Mouse (Mus musculus) brain, embryonic 14.5 days (tissue): ENCODE measurements at regions not wholly inside any gene's neighbourhood (a gene's known extent, or its start where the extent isn't known, plus 50 kb on each side); places are given as distances from the start of the nearest gene placed in this dataset.
A peak's percentile ranks its signal among the peaks of the same experiment; 100 is the strongest.

Experiments used
- DNase-seq: peaks from one replicate; pipeline ENCODE4 v3.0.0-alpha.2; 2011; ENCODE audit warnings: low read depth
- CTCF ChIP-seq: fragments of 200-500 bp; IDR thresholded peaks from 2 replicates; pipeline ENCODE4 v1.5.1; 2012; ENCODE audit warnings: inconsistent platforms, mild to moderate bottlenecking, moderate library complexity, borderline replicate concordance; ENCODE audit not compliant: insufficient read depth, insufficient read length; ENCODE audit errors: extremely low read depth
- POLR2A ChIP-seq: fragments of 200-500 bp; IDR thresholded peaks from 2 replicates; pipeline ENCODE4 v1.6.1; 2012; ENCODE audit warnings: mild to moderate bottlenecking, inconsistent platforms, borderline replicate concordance; ENCODE audit not compliant: poor library complexity, insufficient read depth, insufficient read length, severe bottlenecking; ENCODE audit errors: extremely low read depth

- DNase-seq, result no peak
- TF ChIP-seq POLR2A, result no peak
- TF ChIP-seq CTCF, result no peak
Measured at GRCm38 (mm10) chr11:20442476-20442875, 100.6 kb upstream of the Sertad2 start.

- peak; percentile 28 for DNase-seq
- TF ChIP-seq POLR2A (no peak), CTCF (no peak)
Measured at GRCm38 (mm10) chr11:20445061-20445902, 97.8 kb upstream of the Sertad2 start.

GRCm38 (mm10) chr11:20445903-20446264, 97.2 kb upstream of the Sertad2 start:
- TF ChIP-seq POLR2A, result no peak
- TF ChIP-seq CTCF, result peak; percentile 91

GRCm38 (mm10) chr11:20452901-20453300, 90.2 kb upstream of the Sertad2 start:
- no peak for DNase-seq
- no peak for TF ChIP-seq CTCF
- TF ChIP-seq POLR2A, result no peak

More at GRCm38 (mm10) chr11:20445903-20446264, 97.2 kb upstream of the Sertad2 start:
- DNase-seq, result peak; percentile 87

GRCm38 (mm10) chr11:20453786-20454185, 89.3 kb upstream of the Sertad2 start:
- peak; percentile 36 for DNase-seq
- TF ChIP-seq CTCF, result no peak
- TF ChIP-seq POLR2A, result no peak

GRCm38 (mm10) chr11:20455085-20455864, 87.8 kb upstream of the Sertad2 start:
- DNase-seq, result peak; percentile 91
- TF ChIP-seq POLR2A (no peak), CTCF (peak; percentile 100)

GRCm38 (mm10) chr11:20455865-20456648, 87.0 kb upstream of the Sertad2 start:
- DNase-seq, result peak; percentile 77
- no peak for TF ChIP-seq CTCF
- TF ChIP-seq POLR2A, result no peak

- no peak for DNase-seq
- no peak for TF ChIP-seq CTCF
- no peak for TF ChIP-seq POLR2A
Measured at GRCm38 (mm10) chr11:20459140-20459539, 83.9 kb upstream of the Sertad2 start.

- TF ChIP-seq POLR2A (no peak), CTCF (no peak)
Measured at GRCm38 (mm10) chr11:20460501-20460921, 82.5 kb upstream of the Sertad2 start.

GRCm38 (mm10) chr11:20462076-20462475, 81.0 kb upstream of the Sertad2 start:
- DNase-seq, result no peak
- TF ChIP-seq CTCF (no peak), POLR2A (no peak)

More at GRCm38 (mm10) chr11:20460501-20460921, 82.5 kb upstream of the Sertad2 start:
- DNase-seq, result peak; percentile 69
